Mouse (Mus musculus): ENCODE measurements around the gene Abca4.
"Not testable (repeated sequence)": the region's sequence is repeated elsewhere in the genome, so short reads cannot be mapped to it uniquely, and the experiment has no call there.

The Abca4 gene

GRCm38 (mm10) chr3:122058439-122059198, 14.4 kb downstream of the Abca4 start:
- DNase-seq (ENCODE audit: low spot score), result no peak

GRCm38 (mm10) chr3:122062586-122062985, 18.3 kb downstream of the Abca4 start:
- no peak for DNase-seq (ENCODE audit: low spot score)

- DNase-seq (ENCODE audit: low spot score), result no peak
These were observed 20.5 kb downstream of the Abca4 start for GRCm38 (mm10) chr3:122064556-122065410.

- no peak for DNase-seq (ENCODE audit: low spot score)
These were observed 27.5 kb downstream of the Abca4 start for GRCm38 (mm10) chr3:122071769-122072168.

- no peak for DNase-seq (ENCODE audit: low spot score)
These were observed 28.7 kb downstream of the Abca4 start for GRCm38 (mm10) chr3:122072646-122073571.

GRCm38 (mm10) chr3:122073595-122073994, 29.4 kb downstream of the Abca4 start:
- DNase-seq (ENCODE audit: low spot score), result no peak

GRCm38 (mm10) chr3:122074334-122074733, 30.1 kb downstream of the Abca4 start:
- DNase-seq (ENCODE audit: low spot score), result no peak

GRCm38 (mm10) chr3:122078141-122078540, 33.9 kb downstream of the Abca4 start:
- DNase-seq (ENCODE audit: low spot score), result no peak

GRCm38 (mm10) chr3:122079172-122079571, 34.9 kb downstream of the Abca4 start:
- DNase-seq (ENCODE audit: low spot score), result no peak

GRCm38 (mm10) chr3:122081634-122082033, 37.4 kb downstream of the Abca4 start:
- DNase-seq (ENCODE audit: low spot score), result not testable (repeated sequence)

- DNase-seq (ENCODE audit: low spot score), result no peak
These were observed 38.1 kb downstream of the Abca4 start for GRCm38 (mm10) chr3:122082338-122082737.

- no peak for DNase-seq (ENCODE audit: low spot score)
These were observed 41.1 kb downstream of the Abca4 start for GRCm38 (mm10) chr3:122085157-122085989.

GRCm38 (mm10) chr3:122088054-122088681, 43.9 kb downstream of the Abca4 start:
- DNase-seq (ENCODE audit: low spot score), result no peak

GRCm38 (mm10) chr3:122090338-122090737, 46.1 kb downstream of the Abca4 start:
- DNase-seq (ENCODE audit: low spot score), result no peak

GRCm38 (mm10) chr3:122099713-122100112, 55.5 kb downstream of the Abca4 start:
- no peak for DNase-seq (ENCODE audit: low spot score)

GRCm38 (mm10) chr3:122102091-122102490, 57.8 kb downstream of the Abca4 start:
- no peak for DNase-seq (ENCODE audit: low spot score)

- DNase-seq (ENCODE audit: low spot score), result peak; percentile 67
These were observed 59.9 kb downstream of the Abca4 start for GRCm38 (mm10) chr3:122103864-122104808.

GRCm38 (mm10) chr3:122106920-122107319, 62.7 kb downstream of the Abca4 start:
- DNase-seq (ENCODE audit: low spot score), result no peak

GRCm38 (mm10) chr3:122107643-122108194, 63.5 kb downstream of the Abca4 start:
- no peak for DNase-seq (ENCODE audit: low spot score)
